Mouse (Mus musculus) lung, embryonic 14.5 days (tissue): ENCODE results near the gene Mpdz. TPM values are rescaled to one million over a fixed set of nuclear protein-coding genes. Genes with fewer than 3 reads are reported as not detected.

Experiments
- ATAC-seq: fragments of 200-750 bp; cut with Nextera tagmentation; 2 replicates; pipeline ENCODE4 v1.8.0; 2017; ENCODE audit warnings: mild to moderate bottlenecking, moderate TSS enrichment, moderate library complexity; ENCODE audit not compliant: insufficient read depth
- DNase-seq: peaks from one replicate; pipeline ENCODE4 v3.0.0-alpha.2; 2015
- H3K27ac ChIP-seq: fragments of 300-500 bp; sonication (generic); 2 replicates; pipeline ENCODE4 v1.5.1; 2014; ENCODE audit warnings: low read depth, mild to moderate bottlenecking, moderate library complexity
- H3K27me3 ChIP-seq: fragments of 300-500 bp; sonication (generic); 2 replicates; pipeline ENCODE4 v1.6.1; 2014; ENCODE audit warnings: low read length, control low read depth; ENCODE audit not compliant: insufficient read depth
- H3K36me3 ChIP-seq: fragments of 300-500 bp; sonication (generic); 2 replicates; pipeline ENCODE4 v1.6.1; 2014; ENCODE audit warnings: control low read depth; ENCODE audit not compliant: insufficient read depth
- H3K4me1 ChIP-seq: fragments of 300-500 bp; sonication (generic); 2 replicates; pipeline ENCODE4 v1.6.1; 2014; ENCODE audit warnings: antibody characterized with exemption, control low read depth; ENCODE audit not compliant: insufficient read depth
- H3K4me2 ChIP-seq: fragments of 300-500 bp; sonication (generic); 2 replicates; pipeline ENCODE4 v1.6.1; 2014; ENCODE audit warnings: mild to moderate bottlenecking
- H3K4me3 ChIP-seq: fragments of 300-500 bp; sonication (generic); 2 replicates; pipeline ENCODE4 v1.5.1; 2014; ENCODE audit warnings: low read depth, low read length
- H3K9ac ChIP-seq: fragments of 300-500 bp; sonication (generic); 2 replicates; pipeline ENCODE4 v1.6.1; 2014
- H3K9me3 ChIP-seq: fragments of 300-500 bp; sonication (generic); 2 replicates; pipeline ENCODE4 v1.6.1; 2016; ENCODE audit warnings: low read depth, low read length, control low read depth
- CTCF ChIP-seq: IDR thresholded peaks from 2 replicates; pipeline ENCODE4 v1.5.1; 2016; ENCODE audit warnings: antibody characterized with exemption, low read depth
- WGBS: fragments of 180-500 bp; shearing (Covaris S2); extraction: QIAGEN DNeasy Blood & Tissue Kit; methylation state at CpG from one replicate; pipeline ENCODE4 v1.1.7; 2014; 5-methylcytosine and 5-hydroxymethylcytosine counted together
- polyA plus RNA-seq: library from polyadenylated mRNA; unstranded; fragments of >200 nt; fragmentation: Nextera tagmentation; extraction: Ambion mirVana; gene quantifications from 2 replicates; pipeline ENCODE4 v1.2.1, GENCODE M21; 2014

Mpdz gene
- polyA plus RNA-seq, 1 experiment from 2014 or later, result 52.1 TPM

- H3K9ac ChIP-seq, result no peak overlapping the region
- no peak overlapping the region for H3K27ac ChIP-seq
- ATAC-seq, result no peak; the same call in 1 of the 2 replicates
- no peaks in the 10 kb centered on the region for H3K27me3 ChIP-seq
- WGBS, result 84% methylated on average over 1 of the region's 1 CpGs
- H3K4me2 ChIP-seq, result no peak overlapping the region
- TF ChIP-seq CTCF, result no peak
- H3K36me3 ChIP-seq, result no peaks in the 10 kb centered on the region
- DNase-seq, result peak; percentile 19
- no peak overlapping the region for H3K4me3 ChIP-seq
- no peaks in the 10 kb centered on the region for H3K4me1 ChIP-seq
- no peaks in the 10 kb centered on the region for H3K9me3 ChIP-seq
Measured at GRCm38 (mm10) chr4:81252334-81252733, 190.3 kb downstream of the Mpdz start.

- H3K9me3 ChIP-seq, result no peaks in the 10 kb centered on the region
- DNase-seq, result peak; percentile 84
- peak; percentile 75; the same call in 1 of the 2 replicates for ATAC-seq
- H3K36me3 ChIP-seq, result no peaks in the 10 kb centered on the region
- 4% methylated on average over 5 of the region's 5 CpGs for WGBS
- TF ChIP-seq CTCF, result peak; percentile 83
- no peaks in the 10 kb centered on the region for H3K27me3 ChIP-seq
- no peaks in the 10 kb centered on the region for H3K4me1 ChIP-seq
- H3K9ac ChIP-seq, result no peak overlapping the region
- H3K4me3 ChIP-seq, result no peak overlapping the region
- H3K27ac ChIP-seq, result no peak overlapping the region
- no peak overlapping the region for H3K4me2 ChIP-seq
Measured at GRCm38 (mm10) chr4:81251934-81252333, 190.7 kb downstream of the Mpdz start.

- WGBS, result 32% methylated on average over 2 of the region's 2 CpGs
- no peak for ATAC-seq
- H3K9me3 ChIP-seq, result no peaks in the 10 kb centered on the region
Measured at GRCm38 (mm10) chr4:81249245-81249644, 193.4 kb downstream of the Mpdz start.

GRCm38 (mm10) chr4:81236227-81236626 lies 206.4 kb downstream of the Mpdz start:
- no peak for TF ChIP-seq CTCF
- Histone ChIP-seq H3K9me3 (no peaks in the 10 kb centered on the region), H3K9ac (no peak overlapping the region), H3K4me3 (no peak overlapping the region), H3K27me3 (no peaks in the 10 kb centered on the region), H3K4me1 (no peaks in the 10 kb centered on the region), H3K4me2 (no peak overlapping the region), H3K36me3 (no peaks in the 10 kb centered on the region), H3K27ac (no peak overlapping the region)
- DNase-seq (no peak), ATAC-seq (no peak)
- 59% methylated on average over 5 of the region's 5 CpGs for WGBS

More at GRCm38 (mm10) chr4:81249245-81249644, 193.4 kb downstream of the Mpdz start:
- H3K36me3 ChIP-seq, result no peaks in the 10 kb centered on the region
- no peak overlapping the region for H3K4me3 ChIP-seq
- TF ChIP-seq CTCF, result no peak
- no peak overlapping the region for H3K9ac ChIP-seq
- no peaks in the 10 kb centered on the region for H3K4me1 ChIP-seq
- peak; percentile 17 for DNase-seq
- H3K27ac ChIP-seq, result no peak overlapping the region
- no peak overlapping the region for H3K4me2 ChIP-seq
- no peaks in the 10 kb centered on the region for H3K27me3 ChIP-seq
